Mouse (Mus musculus) thymus, postnatal 25 days (tissue): ENCODE results near the gene Dap.

Experiments
- DNase-seq: peaks from one replicate; pipeline ENCODE4 v3.0.0; 2022

Gene Dap

DNA sequence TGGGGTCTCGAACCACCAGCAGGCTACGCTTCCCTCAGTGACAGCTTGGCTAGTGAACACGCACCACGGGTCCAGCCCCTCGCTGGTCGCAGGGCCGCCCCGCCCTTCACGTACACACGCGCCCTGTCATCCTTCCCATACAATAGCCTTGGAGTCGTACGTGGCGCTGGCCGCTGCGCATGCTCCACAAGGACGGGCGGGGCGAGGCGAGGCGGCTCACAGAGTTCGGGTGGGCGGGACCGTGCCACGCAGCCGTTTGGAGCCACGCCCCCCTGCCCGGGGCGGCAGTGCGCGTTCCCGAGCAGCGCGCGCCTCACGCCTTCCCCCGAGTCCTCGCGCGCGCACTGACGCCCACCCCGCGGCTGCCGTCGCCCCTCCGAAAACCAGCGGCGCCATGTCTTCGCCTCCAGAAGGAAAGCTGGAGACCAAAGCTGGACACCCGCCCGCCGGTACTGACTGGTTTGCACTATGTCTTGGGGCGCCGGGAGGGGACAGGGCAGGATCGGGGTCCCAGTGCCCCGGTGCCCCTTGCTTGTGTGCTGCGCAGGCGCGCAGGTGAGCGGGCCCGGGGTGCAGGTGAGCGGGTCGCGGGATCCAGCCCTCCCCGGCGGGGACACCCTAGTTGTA, at the start of gene Dap:
TSS of gene Dap (plus strand) at position 180 of the 627 bp plus-strand sequence.
- peak; percentile 98 for DNase-seq

DNA sequence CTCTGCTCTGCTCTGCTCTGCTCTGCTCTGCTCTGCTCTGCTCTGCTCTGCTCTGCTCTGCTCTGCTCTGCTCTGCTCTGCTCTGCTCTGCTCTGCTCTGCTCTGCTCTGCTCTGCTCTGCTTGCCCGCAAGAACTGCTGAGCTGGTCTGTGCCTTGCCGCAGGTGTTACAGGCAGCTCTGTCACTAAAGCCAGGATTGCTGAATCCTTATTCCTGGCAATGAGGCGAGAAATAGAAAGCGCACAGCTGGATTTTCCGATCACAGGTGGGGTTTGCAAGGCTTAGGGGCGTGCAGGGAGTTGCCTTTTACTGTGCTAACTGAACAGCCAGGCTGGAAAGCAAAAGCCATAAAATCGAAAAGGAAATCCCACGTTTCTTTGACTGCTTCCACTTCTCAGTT, 47.5 kb upstream of the Dap start:
- no peak for DNase-seq

DNA sequence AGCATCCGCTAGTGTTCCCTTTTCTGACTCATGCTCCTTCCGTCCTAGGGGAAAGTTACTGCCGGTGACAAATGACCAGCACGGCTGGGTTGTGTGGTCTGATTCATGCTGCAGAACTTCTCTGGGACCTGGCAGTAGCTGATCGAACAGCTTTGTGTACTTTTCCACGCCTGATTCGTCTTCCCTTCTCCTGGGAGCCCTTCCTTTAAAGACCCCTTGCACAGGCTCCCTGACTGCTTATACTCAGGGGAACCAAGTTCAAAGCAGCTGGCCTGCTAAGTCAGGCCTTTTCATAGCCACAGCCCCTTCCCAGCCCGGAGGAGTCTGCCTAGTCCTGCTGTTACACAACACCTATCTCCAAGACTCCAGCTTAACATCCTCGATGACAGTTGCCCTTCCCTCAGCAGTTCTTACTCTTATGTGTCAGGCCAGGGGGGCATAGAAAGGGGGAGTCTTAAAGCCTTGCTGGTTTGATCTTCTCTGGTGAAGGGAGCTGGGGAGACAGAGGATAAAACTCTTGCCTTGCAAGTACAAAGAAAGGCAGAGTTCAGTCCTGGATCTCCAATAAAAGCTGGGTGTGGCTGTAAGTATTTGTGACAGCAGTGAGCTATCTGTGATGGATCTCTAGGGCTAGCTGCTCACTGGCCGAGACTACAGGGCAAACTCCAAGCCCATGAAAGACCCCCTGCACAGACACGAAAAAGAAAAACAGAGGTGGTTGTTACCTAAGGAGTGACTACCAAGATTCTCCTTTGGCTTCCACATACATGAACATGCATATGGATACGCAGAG, 39.3 kb upstream of the Dap start:
- DNase-seq, result no peak

DNA sequence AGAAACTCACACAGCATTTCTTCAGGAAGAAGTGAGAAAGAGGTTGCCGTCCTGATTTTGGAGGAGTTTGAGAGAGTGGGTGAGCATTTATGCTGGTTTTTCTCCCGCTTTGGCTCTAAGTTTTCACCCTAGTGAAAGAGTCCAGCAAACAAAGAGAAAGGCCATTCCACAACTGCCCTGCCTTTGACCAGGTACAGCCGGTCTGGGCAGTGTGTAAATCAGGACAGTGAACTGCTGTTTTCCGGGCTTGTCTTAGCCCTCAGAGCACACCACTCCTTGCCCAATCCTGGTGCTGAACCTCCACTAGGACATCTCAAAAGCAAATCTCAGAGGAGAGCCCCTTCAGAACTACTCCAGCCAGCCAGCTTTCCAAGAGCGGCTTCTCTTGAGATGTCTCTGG, 38.6 kb upstream of the Dap start:
- no peak for DNase-seq

DNA sequence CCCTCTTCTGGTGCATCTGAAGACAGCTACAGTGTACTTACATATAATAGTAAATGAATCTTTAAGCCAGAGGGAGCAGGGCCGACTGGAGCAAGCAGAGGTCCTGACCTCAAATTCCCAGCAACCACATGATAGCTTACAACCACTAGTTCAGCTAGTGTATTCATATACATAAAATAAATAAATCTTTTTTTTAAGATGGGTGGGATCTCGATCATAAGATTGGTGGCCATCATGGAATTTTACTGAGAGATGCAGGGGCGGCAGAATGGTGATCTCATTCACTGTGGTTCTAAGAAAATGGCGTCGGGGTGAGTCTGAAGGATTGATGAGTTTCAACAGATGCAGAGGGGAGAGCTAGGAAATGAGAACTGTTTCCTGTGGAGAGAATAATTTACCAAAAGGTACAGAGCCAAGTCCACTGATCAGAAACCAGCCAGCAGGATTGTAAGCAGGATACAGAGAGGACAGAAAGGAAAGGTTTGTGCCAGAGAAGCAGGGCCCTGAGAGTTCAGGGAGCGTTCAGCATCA, 37.7 kb upstream of the Dap start:
- no peak for DNase-seq

DNA sequence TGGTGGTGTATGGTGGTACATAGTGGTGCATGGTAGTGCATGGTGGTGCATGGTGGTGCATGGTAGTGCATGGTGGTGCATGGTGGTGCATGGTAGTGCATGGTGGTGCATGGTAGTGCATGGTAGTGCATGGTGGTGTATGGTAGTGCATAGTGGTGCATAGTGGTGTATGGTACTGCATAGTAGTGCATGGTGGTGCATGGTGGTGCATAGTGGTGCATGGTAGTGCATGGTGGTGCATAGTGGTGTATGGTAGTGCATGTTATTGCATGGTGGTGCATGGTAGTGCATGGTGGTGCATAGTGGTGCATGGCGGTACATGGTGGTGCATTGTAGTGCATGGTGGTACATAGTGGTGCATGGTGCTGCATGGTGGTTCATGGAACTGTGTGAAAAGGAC, 31.6 kb upstream of the Dap start:
- DNase-seq, result no peak

DNA sequence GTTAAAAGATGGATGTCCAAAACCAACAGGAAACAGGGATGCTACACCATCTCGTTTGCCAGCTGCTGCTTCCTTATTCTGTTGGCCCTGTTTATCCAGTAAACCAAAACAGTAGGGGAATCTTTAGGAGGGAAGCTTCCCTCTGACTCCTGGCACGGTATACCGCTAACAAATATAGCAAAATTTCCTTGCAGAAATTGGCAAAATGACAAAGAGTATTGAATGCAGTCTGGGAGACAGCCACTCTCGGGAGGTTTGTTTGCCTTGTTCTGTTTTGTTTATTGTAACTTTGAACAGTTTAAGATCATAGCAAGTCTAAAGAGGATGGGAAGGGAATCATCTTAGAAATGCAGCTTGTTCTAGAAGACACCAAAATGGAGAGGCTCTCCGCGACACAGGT, 28.3 kb upstream of the Dap start:
- no peak for DNase-seq

DNA sequence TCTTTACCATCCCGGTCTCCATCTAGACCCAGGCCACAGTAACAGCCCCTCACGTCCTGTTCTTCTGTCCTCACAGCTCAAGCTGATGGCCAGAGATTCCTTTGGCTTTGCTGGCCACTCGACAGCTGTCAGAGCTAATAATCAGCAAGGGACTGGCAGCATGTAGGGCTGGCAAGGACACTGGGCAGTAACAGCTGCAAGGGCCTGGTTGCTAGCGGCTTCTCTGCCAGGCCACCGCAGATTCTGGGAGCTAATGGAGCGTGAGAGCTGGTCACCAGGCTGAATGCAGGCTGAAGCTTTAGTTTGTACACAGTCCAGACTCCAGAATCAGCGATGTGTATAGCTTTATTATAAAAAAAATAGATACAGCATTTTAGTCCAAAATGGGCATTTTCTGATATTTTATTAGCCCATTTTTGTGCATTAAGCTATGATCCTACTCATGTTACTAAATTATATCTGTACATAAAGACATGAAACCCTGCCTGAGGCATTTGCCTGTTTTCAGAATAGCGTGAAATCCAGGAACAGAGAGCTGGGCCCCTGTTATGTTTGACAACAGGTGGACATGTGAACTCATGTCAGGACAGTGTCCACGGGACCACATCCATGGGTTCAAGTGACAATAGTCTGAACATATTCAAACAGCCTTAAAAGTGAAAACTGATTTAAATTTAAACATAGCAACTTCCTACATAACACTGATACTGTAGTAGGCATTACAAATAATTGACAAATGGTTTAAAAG, 16.6 kb upstream of the Dap start:
- no peak for DNase-seq

DNA sequence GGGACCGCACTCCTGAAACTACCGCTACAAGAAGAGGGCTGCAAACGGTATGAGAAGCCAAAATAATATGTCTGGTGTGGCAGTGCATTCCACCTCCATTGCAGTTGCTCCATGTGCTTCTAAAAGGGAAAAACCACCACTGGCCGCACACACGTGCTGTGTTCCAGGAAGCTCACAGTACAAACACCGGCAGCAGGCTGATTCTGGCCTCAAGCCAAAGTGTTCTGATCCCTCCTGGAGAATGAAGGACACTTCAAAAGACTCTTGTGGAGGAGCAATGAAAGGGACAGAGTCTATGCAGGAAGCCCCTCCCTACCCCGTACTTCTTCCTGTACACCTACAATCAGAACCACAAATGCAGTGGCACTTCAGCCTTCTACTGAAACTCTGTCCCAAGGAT, 12.2 kb upstream of the Dap start:
- DNase-seq, result no peak

DNA sequence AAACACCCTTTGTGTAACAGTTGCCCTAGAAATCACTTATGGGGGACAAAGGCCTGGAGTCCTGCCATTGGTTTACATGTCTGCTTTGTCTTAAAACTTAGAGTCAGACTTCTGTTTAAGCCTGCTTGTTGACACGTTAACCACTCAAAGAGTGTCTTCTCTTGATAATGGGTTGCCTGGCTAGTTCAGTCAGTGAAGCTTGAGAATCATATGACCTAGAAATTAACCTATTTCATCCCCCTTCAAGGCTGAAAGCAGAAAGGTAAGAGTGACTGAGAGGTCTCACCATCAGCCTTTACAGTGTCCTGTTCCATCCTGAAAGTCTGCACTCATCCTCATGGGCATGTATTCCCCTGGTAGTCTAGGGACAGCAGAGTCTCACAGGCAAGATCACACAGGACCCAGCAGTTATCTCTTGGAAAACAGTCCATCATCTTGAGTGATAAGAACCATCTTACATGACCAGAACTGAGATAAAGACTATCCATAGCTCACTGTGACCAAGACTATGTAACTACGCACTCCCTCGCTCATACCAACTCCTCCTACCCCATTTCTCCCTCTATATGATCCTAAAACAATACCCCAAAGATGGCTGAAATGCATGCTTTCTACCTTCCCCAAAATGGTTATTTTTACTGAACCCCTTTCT, 10.4 kb upstream of the Dap start:
- DNase-seq, result no peak

DNA sequence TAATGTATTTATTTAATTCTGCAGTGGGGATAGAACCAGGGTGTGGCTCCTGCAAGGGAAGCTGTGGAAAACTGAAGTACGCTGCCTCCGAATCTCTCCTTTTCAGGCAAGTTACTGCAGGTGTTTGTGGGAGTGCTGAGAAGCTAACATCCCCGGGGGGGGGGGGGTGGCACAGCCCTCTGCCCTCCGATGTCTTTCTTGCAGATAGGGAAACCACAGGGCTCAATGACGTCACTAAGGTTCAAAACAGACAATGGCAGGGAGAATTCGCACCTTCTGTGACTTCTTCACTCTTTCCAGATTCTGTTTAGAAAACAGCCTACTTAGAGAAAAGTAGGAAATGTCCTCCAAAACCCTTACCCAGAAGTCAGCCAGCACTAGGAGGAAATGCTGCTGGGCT, 1.9 kb upstream of the Dap start:
- peak; percentile 37 for DNase-seq

DNA sequence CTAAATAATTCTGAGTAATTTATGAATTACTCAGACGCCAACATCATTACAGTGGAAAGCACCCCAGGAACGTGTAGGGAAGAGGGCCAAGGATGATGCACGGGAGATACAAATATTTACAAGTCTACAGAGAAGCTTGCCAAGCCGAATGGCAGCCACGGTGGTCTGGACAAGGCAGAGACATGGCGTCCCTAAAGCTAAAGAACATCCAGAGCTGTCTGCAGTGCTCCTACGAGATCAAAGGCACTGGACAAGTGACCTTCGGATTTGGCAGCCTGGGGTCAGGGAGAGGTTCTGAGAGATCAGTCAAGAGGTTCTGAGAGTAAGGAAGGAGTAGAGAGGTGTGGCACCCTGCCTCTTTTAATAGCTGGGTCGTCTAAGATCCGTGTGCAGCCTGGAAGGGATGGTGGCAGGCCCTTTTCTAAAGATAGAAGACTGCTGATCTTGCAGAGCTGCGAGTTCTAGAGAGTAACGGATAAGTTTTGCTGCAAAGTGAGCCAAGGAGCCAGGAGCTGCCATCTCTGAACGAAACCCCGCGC, 449 bp upstream of the Dap start:
- DNase-seq, result no peak

DNA sequence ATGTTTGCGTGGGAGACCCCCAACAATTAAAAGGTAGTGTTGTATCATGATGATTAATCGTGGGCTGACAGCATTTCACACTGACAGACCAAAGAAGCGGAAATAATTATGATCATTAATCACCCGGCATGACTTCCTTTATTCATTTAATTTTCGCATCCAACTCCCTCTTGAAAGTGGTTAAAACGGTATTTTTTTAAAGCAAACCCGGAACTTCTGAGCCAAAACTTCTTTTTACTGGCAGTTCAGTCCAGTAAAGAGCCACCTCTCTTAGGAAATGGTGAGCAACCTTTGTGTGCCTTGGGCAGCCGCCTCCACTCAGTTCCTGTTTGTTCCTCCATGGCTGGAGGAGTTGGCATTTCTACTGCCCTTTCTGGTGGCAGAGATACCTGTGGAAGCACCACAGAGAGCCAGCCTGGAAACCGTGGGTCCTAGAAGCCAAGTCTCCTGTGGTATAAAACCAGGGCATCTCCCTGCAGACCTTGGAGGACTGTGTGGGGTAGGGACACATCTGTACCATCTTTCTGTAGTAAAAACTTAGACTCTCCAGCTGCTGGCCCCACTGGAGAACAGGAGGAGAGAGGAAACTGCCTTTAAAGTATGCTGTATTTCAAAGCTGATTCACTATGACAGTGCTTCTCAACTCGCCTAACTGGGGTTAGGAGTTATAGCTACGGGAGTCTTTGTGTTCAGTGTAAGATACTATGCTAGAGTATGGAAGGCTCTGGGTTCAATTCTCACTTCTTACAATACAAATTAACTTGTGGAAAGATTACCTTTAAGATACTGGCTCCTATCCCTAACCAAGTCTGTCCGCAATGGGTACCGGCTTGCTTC, 910 bp downstream of the Dap start:
- peak; percentile 21 for DNase-seq

DNA sequence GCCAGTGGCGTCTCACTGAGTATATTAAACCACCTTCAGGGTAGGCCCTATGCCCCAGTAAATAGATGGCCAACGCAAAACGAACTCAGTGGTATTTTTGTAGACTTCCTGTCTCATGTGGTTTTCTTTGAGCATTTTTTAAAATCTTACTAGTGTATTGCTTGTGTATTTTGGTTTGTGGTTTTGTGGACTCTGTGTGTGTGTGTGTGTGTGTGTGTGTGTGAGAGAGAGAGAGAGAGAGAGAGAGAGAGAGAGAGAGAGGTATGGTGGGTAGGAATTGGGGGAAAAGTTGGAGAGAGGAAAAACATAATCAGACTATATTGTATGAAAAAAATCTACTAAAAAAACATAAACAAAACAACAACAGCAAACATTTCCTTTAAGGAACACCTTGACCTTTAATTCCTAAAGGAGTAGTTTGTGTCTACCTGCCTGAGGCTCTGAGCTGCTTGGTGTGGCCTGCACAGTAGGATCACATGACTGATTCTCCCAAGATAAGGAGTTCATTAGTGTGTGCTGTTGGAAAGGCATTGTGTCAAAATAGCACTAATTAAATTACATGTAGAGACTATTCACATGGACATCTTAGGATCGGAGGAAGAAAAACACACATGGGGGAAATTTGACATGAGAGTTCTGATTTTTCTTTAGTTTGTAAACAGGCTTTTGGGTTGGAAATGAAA, 1.7 kb downstream of the Dap start:
- DNase-seq, result peak; percentile 22

DNA sequence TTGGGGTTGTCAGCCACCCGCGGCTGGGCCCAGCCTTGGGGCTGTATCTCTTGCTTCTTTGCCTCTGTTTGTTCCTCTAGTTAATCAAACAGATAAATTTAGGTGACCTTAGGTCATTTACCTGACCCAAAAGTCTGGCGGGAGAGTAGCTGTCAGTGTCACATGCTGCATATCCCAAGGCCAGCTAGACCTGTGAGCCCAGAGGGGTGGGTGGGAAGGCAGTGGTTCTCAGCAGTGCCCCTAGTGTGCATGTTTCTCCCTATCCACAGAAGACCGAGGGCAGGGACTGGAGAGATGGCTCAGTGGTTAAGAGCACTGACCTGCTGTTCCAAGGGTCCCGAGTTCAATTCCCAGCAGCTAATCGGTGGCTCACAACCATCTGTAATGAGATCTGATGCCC, 2.4 kb downstream of the Dap start:
- peak; percentile 6 for DNase-seq

DNA sequence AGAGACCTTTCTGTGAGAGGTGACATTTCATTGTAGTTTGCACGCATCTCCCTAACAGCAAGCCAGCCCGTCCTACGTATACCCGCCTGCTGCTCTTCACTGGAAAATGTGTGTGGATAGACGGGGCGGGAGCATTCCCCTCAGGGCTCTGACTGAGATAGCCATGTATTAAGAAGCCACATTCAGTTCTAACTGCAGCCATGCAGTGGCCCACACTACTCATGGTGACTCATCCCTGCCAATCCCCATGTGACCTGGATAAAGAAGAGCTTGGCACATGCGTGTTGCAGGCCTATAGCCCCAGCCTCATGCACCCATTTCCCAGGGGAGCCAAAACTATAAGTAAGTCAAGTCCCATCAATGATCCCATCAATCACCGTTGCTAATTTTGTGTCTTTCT, 3.7 kb downstream of the Dap start:
- DNase-seq, result no peak

DNA sequence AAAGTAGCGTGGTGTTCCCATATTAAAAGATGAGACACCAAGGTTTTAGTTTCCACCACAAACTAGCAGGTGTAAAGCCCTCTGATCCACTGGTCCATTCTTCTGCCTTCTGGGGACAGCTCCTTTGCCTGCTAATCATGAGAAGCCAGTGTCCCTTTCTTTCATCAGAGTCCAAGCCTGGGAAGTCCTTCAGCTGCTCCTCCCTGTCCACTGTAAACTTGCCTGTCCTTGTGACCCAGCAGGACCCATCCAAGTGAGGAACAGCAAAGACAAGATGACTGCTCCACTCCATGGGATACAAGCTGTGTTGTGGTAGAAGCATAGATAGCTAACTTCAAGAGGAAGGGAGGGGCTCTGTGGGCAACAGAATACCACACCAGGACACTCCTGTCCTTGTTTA, 8.9 kb downstream of the Dap start:
- no peak for DNase-seq

DNA sequence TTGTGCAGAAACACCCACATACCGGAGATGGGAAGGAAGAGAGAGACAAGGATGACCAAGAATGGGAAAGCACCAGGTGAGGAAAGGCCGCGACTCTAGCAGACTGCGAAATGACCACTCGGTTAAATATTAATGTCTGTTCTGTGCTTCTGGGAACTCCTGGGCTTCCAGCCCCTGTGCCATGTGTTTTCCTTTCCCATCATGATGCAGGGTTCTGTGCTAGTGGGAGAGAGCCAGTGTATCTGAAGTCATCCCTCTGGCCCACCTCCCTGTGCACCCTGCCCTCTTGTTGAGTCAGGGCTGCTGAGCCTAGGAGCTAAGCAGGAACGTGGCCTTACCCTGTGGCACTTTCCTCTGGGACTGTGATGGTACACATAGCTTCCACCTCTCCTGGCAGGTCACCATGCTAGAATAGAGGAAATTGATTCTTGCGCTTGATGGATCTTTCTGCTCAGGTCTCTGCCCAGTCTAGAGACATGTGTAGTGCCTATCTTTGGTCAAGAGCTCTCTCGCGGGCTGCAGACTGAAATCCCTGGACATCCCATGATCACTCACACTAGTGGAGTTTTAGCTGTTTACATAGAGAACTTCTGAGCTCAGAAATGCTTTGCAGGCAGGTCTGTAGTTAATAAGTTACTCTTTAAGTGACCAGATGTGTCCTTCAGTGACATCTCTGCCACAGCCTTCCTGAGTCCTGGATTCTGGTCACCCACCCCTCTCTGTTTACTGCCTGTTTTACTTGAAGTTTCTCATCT, 11.9 kb downstream of the Dap start:
- no peak for DNase-seq

DNA sequence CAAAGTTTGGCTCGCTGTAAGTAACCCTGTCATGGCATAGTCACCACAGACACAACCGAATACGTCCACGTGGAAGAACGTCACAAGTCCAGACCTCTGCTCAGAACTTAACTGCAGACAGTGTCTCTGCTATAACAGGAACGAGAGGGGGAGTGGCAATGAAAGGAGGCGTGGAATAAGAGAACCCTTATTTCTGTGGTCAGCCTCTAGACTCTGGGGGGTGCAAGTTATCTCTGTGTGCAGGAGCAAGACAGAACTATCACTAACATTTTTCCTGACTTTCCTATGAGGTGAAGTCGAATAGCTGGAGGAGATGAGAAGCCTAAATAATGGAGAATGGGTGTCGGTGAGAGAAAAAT, 12.4 kb downstream of the Dap start:
- no peak for DNase-seq

DNA sequence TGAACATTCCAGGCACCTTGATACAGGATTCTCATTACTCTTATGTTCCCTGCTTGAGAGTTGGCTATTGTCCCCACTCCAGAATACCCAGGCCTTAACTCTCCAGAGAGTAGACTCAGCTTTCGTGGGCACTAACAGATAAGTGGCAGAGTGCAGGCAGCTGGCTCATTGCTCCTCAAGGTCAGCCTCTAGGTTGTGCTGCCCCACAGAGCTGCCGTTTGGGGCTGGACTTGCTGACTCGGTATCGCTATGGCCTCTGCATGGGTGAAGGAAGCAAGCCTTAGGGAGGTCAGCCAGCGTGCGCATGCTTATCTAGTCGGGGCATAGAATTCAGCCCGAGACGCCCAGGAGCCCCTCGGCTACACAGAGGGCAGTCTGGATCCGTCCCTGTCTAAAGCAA, 13.3 kb downstream of the Dap start:
- no peak for DNase-seq

DNA sequence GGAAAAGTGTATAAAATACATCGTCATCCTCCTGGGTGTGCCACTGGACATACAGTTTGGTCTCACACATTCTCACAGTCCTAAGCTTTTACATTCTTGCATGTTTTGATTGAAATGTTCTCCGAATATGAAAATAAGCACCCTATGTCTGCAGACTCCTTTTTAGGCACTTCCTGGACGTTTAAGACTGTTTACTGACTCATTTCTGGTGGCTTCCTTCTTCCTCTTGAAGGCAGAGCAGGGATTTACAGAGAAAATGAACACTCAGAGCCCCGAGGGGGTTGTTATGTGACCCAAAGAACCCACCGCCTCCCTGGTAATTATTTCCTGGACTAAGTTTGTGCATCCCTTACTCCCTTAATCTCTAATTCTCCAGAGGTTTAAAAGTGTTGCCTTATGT, 13.8 kb downstream of the Dap start:
- no peak for DNase-seq
